Mouse (Mus musculus) v-Abl transformed pro-B cells (cell line): Measurements from ENCODE around the gene Bad.

ENCODE experiments used
- in situ Hi-C, 2 experiments: fragments of 400-800 bp; cut with MboI; formaldehyde crosslinking; loops; one replicate each; pipeline ENCODE4 v1.15.1; 2025; ENCODE audit not compliant: unreplicated experiment in 2 of 2

The Bad gene

DNA sequence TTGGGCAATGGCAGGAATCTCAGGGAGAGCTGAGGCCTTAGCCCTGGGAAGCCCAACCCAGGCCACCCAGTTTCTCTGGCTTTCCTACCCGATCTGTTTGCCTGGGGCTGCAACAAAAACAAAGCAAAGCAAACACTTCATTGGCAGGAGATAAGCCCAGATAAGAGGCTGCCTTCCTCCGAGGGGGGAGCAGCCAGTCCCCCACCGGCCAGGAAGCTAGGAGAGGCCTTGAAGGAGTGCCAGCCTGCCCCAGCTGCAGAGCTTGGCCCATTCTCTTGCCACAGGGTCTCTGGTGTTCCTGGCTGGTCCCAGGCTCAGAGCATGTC is 11.0 kb downstream of the Bad start:
- in situ Hi-C loops: no loop called here

DNA sequence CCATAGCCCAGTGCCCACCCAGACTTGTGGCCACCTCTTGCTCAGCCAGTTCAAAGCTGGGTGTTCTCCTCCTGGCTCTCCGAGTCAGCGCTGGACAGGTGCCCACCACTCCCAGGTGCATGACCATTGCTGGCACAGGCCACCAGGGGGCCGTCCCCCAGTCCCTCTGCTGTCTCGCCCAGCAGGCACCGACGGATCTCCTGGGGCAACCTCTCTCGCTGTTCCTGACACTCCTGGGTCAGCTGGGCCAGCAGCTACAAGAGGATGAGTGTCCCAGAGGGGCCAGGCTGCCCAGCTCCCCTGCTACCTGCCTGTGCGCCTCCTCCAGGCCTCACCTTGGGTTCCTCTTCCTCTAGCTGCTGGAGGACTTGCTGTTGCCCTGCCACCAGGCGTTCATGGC is 12.4 kb downstream of the Bad start:
- in situ Hi-C loops: no loop called here

DNA sequence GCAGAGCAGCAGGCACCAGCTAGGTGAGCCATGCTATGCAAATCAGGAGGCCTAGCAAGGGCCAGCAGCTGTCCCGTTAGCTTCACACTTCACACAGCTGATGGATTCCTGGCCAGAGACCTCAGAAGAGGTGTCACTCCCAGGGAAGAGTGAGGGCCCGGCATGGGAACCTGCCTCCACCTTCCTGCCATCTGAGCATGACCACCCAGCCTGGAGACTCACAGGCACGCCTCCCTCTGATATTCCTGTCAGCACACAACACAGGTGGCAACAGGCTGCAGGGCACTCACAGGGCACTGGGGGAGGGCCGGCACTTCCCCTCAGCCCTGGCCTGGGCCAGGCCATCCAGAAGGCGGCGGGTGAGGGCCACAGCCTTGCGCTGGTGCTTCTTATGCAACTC is 13.8 kb downstream of the Bad start:
- in situ Hi-C loops: no loop called here

DNA sequence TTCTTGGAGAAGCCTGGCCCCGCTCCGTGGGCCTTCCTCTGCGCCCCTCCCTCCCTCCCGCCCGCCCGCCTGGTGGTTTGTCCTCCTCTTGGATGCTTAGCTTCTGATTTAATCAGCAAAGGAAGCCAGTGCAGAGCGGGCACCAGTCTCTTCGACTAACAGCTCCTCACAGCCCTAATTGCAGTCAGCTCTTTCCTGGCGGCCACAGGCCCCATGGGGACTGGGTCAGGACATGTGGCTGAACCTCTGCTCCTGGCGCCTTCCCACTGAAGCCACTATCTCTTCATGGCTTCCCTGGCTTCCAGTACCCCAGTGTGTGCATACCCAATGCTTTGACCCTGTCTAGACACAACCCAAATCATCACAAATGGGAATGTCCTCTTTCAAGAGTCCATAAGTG is 14.8 kb downstream of the Bad start:
- in situ Hi-C loops: no loop called here

DNA sequence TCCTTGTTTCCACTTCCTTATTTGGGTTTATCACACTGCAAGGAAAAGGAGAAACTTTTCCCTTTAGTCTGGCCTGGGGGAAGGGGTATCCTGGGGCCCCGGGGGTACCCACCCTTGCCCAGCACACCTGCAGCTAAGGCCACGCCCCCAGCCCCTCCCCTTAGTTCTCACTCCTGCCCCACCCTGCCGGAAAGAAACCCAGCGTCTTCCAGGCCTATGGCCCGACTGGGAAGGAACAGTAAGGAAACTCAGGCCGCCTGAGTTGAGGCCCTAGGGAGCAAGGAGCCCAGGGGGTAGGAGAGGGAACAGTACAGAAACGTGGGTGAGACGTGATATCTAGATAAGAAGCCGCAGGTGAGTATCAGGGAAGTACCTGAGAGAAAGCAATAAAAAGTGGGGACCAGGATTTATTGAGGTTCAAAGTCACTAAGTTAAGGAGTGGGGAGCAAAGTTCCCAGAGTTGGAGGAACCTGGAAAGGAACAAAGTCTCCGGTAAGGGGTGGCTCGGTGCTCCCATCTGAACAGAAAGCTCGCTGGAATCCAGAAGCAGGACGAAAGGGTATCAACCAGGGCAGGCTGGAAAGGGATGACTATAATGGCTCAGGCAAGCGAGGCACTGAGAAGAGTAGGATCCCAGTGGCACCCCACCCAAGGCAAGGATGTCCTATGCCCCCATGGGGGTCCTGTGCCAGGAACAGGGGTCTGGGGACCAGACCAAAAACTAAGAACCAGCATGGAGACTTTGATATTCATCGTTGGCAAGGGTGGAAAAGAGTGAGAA is 27.0 kb downstream of the Bad start:
- in situ Hi-C loops: no loop called here

DNA sequence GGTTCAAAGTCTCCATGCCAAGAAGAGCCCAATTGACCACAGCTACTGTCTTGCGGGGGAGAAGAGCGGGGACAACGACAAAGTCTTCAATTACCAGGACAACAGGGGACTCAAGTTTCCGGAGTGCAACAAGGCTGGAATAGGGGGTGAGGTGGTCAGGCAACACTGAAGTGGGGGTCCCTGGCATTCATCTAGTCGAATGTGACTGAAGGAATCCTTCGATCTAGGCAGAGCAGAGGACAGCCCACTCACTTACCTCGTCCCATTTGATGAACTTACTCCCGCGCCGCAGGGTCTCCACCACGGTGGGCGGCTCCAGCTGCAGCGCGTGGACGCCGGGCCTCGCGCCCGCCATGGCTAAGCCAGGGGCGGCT is 27.6 kb downstream of the Bad start:
- in situ Hi-C loops: no loop called here

DNA sequence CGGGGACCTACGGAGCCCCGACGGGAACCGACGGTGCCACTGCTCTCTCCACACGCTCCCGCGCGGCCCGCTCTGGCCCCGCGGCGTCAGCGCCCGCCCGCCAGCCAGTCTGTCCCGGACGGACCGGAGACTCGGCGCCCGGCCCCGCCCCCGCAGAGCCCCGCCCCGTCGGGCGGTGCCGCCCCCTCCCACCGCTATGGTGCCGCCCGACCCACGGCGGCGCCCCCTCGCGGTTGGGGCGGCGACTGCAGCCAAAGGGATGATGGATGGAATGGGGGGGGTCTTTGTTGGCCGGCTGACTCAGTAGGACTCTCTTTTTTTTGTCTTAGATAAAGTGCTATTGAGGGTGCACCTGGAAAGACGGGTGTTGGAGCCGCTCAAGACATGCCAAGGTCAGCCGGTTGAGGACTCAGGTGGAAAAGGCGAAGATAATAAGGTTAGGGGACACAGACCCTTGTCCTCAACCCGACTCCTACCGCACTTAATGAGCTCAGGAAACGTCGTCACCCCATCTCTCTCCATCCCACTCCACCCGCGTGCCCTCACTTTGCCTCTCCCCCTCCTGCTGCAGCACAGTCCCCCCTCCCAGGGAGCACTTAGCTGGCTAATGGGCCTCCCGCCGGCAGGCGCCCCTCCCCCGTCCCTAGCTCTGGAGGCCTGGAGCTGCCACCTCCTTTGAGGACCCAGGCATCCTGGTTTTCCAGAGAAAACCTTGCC is 28.2 kb downstream of the Bad start:
- in situ Hi-C loops: no loop called here

DNA sequence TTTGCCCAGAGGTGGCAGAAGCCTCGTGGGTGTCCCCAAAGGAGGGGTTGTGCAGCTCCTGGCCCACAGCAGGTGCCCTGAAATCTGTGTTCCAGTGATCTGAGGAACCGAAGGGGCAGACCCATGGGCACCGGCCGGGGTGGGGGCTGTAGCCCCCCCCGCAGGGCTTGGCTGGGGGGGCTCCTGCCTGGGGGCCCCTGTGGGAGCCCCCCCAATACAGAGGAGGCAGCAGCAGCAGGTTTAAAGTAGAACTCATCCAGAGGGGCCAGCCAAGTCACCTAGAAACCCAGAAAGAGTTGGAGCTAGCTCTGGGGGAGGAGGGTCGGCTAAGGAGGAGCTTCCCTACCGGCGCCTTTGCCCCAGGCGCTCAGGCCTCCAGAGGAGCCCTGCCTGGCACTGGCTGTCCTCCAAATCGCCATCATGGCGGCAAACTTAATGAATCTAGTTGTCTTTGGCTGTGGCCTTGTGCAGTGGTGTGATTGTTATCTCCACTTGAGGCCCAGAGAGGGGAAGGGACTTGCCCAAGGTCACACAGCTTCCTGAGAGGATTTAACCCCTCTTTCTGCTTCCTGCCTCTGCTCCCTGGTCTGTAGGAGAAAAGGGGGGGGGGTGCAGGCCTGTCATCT is 28.9 kb downstream of the Bad start:
- in situ Hi-C loops: no loop called here

DNA sequence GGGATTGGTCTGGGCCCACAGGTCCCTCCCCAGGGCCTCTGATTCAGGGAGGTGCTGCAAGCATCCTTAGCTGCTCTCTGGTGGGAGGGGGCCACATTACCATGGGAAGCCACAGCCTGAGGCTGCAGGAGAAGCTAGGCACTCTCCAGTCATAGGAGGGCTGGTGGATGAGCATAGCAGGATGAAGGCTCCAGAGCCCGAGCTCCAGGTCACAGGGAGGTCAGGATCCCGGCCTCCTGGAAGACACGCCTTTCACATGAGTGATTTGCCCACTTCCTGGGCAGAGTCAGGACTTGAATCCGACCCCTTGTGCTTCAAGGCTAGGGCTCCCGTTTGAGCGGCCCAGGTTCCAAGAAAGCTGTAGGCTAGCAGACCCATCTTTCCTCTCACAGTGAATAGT is 30.0 kb downstream of the Bad start:
- in situ Hi-C loops: no loop called here

DNA sequence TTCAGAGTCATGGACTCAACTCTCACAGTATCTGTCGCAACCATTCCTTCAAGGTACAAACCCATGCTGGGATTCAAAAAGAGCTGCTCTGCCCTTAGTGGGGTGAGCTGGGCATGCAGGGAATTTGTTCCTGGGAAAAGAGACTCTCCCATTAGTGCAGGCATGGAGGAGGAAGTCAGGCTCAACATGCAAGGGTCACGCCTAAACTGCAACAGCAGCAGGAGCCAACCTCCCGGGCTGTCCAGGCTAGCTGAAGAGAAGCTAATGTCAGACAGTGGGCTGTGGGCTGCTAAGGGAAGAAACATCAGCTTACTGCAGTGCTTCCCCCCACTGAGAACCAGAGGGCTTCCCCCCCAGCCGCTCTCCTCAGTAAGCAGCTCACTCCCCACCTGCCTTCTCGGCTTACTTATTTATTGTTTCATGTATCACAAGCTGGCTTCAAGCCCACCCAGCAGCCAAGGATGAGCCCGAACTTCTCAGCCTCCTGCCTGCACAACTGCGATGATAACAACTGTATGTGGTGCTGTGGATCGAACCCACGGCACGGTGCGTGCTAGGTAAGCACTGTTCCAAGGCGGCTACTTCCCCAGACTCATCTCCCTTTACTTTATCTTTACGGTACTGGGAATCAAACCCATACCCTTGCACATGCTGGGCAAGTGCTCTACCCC is 30.7 kb downstream of the Bad start:
- in situ Hi-C loops: no loop called here

DNA sequence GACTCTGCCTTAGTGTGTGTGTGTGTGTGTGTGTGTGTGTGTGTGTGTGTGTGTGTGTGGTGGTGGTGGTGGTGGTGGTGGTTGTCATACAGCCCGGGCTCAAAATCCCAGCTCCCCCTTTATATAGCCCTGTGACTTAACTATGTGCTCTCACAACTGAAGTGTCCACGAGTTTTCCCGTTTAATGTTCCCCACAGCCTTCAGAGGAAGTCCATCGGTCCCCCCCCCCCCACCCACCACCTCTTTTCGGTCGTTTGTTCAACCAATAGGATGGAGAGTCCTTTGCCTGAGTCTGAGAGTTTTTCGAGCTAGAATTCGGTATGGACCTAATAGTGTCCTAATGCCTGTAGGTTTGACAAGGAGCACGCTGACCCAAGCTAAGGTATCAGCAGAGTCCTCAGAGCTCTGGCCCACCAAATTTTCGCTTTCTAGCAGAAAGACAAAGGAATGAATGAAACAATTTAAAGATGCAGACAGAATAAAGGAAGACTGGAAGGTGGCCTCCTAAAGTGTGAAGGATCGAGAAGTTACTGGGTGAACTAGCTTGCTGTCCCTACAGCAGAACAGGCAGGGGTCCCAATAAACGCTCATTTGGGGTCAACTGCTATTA is 32.0 kb downstream of the Bad start:
- in situ Hi-C loops: no loop called here

DNA sequence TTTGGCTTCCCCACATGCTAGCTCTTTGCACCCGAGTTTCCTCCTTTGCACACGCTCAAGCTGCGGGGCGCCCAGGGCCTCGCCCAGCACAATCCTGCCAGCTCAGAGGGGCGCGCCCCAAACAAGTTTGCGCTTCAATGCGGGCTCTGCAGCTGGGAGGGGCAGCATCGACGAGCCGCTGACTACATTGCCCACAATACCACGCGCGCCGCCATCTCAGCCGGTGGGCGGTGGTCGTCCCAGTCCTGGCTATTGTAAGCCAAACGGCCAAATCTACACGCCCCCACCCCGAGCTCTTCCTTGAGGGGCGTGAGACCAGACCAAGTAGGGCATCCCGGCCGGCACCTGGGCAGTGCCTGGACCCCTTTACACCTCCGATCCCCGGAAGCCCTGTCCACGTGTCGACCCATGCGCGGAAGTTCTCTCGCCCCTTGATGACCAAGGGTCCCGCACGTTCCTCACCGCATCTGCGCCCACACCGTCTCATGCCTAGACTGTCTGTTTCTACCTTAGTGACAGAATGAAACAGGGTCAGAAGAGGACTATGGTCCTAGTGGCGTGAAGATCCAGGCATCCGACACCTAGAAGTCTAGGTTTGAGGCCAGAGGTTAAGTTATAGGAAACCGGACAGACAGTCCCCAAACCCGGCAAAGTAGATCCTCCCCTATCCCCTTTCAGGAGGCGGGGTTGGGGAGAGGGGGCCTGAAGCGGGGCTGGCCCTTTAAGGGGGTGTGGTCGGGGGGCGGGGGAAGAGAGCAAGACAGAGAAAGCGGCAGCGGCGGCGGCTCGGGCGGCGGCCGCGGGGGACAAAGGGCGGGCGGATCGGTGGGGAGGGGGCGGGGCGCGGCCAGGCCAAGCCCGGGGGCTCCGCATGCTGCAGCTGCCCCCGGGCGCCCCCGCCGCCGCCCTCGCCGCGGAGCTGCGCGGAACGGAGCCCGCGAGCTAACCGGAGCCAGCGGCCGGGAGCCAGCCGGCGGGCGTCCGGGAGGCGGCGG is 32.8 kb downstream of the Bad start, which contains the start of gene Ppp1r14b:
Ppp1r14b (plus strand) TSS at position 758 of the 995 bp plus-strand sequence.
- in situ Hi-C loops: loop anchor here (5.0 kb wide), 2 partner anchors 48 to 52 kb away; partner anchors contain the start of gene Esrra (in 2 of the 2)

DNA sequence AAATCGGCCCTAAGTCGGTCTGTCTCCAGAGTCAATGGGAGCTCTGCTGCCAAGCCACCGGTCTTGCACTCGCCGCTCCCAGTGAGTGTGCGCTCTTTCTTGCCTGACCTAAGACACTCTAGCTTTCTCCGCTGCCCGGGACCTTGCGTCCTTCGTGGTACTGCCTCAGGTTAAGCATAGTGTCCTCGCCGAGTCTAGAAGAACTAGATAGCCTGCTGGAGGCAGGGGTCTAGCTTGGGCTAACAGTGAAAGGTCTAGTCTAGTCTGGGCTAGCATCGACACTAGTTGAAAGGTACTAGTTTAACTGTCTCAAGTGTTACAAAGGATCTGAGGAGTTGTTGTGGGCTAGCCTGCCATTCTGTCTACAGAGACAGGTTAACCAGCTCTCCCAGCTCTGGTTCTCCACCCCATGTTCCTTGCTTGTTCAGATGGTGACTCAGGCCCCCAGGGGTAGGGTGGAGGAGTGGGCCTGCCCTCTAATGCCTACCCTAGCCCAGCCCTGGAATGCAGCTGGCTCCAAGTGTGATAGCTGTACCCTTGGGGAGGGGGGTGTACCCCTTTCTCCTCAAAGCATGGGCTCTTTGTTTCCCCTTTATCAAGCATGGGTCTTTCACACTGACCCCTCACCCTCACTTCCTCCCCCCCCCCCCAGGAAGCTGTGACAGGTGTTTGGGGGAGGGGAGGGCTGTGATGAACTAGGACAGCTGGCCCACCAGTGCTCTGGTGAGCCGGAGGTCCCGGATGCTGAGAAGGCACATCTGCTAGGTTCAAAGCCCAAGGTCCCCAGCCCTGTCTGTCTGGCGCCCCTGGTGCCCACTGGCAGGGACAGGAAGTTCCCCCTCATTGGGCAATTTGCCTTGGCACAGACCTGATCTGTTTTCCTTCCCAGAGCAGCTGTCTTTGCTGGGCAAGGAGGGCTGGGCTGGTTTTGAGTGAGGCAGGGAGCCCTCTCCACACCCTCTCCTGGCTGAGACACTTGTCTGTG is 34.2 kb downstream of the Bad start, which contains the start of gene Plcb3:
Plcb3 (minus strand) TSS at position 934 of the 985 bp plus-strand sequence.
- in situ Hi-C loops: loop anchor here (5.0 kb wide), 2 partner anchors 46 to 54 kb away; partner anchors contain the start of gene Esrra (in 2 of the 2)

DNA sequence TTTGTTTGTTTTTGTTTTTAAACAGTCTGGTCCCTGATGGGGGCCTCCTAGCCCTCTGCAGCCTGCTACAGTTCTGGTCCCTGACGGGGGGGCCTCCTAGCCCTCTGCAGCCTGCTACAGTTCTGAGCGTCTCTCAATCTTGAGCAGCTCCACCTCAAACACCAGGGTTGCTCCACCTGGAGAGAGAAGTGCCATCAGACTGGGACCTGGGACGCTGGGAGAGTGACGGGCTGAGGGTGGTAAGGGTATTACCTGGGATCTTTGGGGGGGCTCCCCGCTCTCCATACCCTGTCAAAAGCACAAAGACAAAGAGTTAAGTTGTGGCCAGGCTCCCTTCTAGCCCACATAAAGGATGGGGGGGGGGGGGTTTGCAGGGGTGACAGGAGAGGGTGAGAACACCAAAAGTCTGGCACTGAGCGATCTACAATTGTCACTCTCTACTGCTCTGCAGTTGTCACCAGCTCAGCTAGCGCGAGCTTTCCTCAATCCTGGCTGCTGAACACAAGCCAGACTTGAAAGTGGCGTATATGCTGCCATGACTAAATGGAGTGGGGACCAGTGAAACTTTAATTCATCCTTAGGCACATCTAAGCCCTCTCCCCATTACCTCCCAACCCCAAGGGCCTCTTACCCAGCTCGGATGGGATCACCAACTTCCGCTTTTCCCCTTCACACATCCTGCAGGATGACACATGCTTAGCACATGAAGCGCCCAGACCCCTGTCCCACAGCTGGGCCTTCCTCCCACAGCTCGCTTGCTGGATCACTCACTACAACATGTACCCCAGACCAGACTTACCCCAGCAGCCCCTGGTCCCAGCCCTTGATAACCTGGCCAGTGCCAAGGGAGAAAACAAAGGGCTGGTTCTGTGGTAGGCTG is 36.3 kb downstream of the Bad start:
- in situ Hi-C loops: loop anchor here (5.0 kb wide), 2 partner anchors 44 to 56 kb away; partner anchors contain the start of gene Esrra (in 2 of the 2)

DNA sequence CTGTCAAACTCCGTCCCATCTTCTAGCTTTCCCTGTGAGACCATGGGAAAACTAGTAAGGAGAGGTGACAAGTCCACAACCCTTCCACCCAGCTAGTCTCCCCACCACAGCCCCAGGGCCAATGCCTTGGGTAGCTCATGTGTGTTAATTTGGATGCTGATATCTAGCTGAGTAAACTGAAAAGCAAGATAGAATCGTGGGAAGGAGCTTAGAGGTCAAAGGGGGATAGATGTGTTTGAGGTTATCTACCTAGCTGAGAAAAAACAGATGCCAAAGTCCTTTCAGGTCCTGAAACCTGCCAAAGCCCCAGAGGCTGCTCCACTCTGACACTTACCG is 36.9 kb downstream of the Bad start:
- in situ Hi-C loops: loop anchor here (5.0 kb wide), 2 partner anchors 44 to 56 kb away; partner anchors contain the start of gene Esrra (in 2 of the 2)

DNA sequence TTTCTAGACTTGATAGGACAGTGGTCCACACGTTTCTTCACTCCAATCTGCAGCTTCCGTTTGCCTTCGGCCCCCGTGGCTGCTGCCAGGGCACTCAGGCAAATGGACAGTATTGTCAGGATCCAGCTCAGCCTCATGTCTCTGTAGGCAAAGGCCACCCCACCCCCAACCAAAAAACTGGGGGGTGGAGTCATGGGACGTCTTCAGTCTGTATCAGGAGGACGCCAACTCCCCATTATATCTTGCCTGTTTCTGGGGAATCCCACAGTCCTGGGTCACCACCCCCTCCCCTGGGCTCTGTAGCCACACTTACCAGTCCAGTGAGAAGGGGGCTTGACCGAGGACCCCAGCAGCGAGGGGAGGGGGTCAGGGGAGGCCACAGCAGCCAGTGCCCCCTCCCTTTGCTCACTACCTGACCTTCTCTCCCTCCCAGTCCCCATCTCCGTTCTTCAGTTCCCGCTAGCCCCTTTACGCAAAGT is 37.4 kb downstream of the Bad start:
- in situ Hi-C loops: loop anchor here (5.0 kb wide), 2 partner anchors 43 to 57 kb away; partner anchors contain the start of gene Esrra (in 2 of the 2)
